Mouse (Mus musculus) forebrain, embryonic 13.5 days (tissue): ENCODE measurements around the gene Snrpc. TPM values are rescaled to one million over a fixed set of nuclear protein-coding genes. Genes with fewer than 3 reads are reported as not detected.
"Not testable (repeated sequence)": the region's sequence is repeated elsewhere in the genome, so short reads cannot be mapped to it uniquely, and the experiment has no call there.

Source experiments
- ATAC-seq: fragments of 200-750 bp; cut with Nextera tagmentation; 2 replicates; pipeline ENCODE4 v1.8.0; 2017
- H3K27ac ChIP-seq: fragments of 300-500 bp; sonication (generic); 2 replicates; pipeline ENCODE4 v1.5.1; 2015; ENCODE audit warnings: inconsistent platforms, mild to moderate bottlenecking, moderate library complexity
- H3K27me3 ChIP-seq: fragments of 300-500 bp; sonication (generic); 2 replicates; pipeline ENCODE4 v1.6.1; 2015; ENCODE audit warnings: mild to moderate bottlenecking, inconsistent platforms
- H3K36me3 ChIP-seq: fragments of 300-500 bp; sonication (generic); 2 replicates; pipeline ENCODE4 v1.6.1; 2015; ENCODE audit warnings: mild to moderate bottlenecking, inconsistent platforms; ENCODE audit not compliant: poor library complexity, severe bottlenecking
- H3K4me1 ChIP-seq: fragments of 300-500 bp; sonication (generic); 2 replicates; pipeline ENCODE4 v1.6.1; 2015; ENCODE audit warnings: inconsistent platforms
- H3K4me2 ChIP-seq: fragments of 300-500 bp; sonication (generic); 2 replicates; pipeline ENCODE4 v1.6.1; 2015; ENCODE audit warnings: inconsistent platforms, mild to moderate bottlenecking, moderate library complexity
- H3K4me3 ChIP-seq: fragments of 300-500 bp; sonication (generic); 2 replicates; pipeline ENCODE4 v1.5.1; 2015; ENCODE audit warnings: mild to moderate bottlenecking, inconsistent platforms
- H3K9ac ChIP-seq: fragments of 300-500 bp; sonication (generic); 2 replicates; pipeline ENCODE4 v1.6.1; 2015; ENCODE audit warnings: mild to moderate bottlenecking, inconsistent platforms
- H3K9me3 ChIP-seq: fragments of 300-500 bp; sonication (generic); replicated peaks from 2 replicates; pipeline ENCODE4 v1.6.1; 2016; ENCODE audit warnings: inconsistent platforms
- WGBS: fragments of 180-500 bp; shearing (Covaris S2); methylation state at CpG from one replicate; pipeline ENCODE4 v1.1.7; 2015; 5-methylcytosine and 5-hydroxymethylcytosine counted together
- polyA plus RNA-seq: library from polyadenylated mRNA; unstranded; fragments of >200 nt; fragmentation: Nextera tagmentation; extraction: Ambion mirVana; gene quantifications from 2 replicates; pipeline ENCODE4 v1.2.1, GENCODE M21; 2015

The Snrpc gene
- 381 and 396 TPM in 2 replicates for polyA plus RNA-seq

DNA sequence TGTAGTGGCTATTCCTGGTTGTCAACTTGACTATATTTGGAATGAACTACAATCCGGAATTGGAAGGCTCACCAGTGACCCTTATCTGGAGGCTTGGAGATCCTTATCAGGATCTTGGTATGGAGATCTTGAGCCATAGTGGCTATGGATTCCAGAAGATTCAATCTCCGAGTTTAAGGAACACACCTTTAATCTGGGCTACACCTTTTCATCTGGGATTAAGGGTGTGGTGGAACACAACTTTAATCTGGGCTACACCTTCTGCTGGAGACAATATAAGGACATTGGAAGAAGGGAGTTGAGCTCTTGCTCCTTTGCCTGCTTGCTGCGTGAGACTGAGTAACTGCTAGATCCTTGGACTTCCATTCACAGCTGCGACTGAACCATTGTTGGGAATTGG is at the start of gene Snrpc:
Snrpc (plus strand) TSS at position 301 of the 400 bp plus-strand sequence.
- not testable (repeated sequence) for H3K9ac ChIP-seq, ATAC-seq, H3K27ac ChIP-seq, H3K4me3 ChIP-seq, H3K4me2 ChIP-seq, H3K9me3 ChIP-seq
- WGBS, result 84% methylated on average over 4 of the region's 4 CpGs
- peaks cover 16% of the 10 kb centered on the region for H3K4me1 ChIP-seq
- H3K27me3 ChIP-seq, result peaks cover 13% of the 10 kb centered on the region; the same call in 1 of the 2 replicates
- H3K36me3 ChIP-seq, result peaks cover 11% of the 10 kb centered on the region

DNA sequence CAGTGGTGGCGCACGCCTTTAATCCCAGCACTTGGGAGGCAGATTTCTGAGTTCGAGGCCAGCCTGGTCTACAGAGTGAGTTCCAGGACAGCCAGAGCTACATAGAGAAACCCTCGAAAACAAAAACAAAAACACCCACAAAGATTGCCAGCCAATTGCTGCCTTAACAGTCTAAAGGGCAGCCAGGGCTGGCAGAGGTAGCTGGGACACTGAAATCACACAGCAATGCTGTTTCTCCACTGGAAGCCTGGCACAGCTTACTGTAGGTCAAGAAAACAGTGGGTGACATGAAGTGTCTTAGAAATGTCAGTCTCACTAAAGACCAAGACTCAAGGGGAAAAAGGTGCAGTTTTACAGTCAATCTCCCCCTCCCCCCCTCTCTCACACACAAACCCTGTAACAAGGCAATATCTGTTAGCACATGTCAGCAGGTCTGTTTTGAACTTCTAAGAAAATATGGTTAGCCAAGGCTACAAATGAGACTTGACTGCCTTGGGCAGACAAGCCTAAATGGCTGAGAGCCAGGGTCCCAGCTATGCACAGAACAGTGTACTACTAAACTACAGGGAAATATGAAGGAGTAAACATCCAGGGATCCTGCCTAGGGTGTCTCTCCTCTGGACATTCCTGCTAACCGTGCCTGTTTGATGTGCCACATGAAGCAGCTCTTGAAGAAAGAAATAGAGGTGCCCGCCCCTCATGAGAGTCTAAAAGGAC is 49.3 kb upstream of the Snrpc start:
- no peaks in the 10 kb centered on the region for H3K4me1 ChIP-seq
- no peak for ATAC-seq
- 92% methylated on average over 6 of the region's 6 CpGs for WGBS
- H3K4me2 ChIP-seq, result no peak overlapping the region
- H3K27me3 ChIP-seq, result no peaks in the 10 kb centered on the region
- H3K36me3 ChIP-seq, result peaks cover 36% of the 10 kb centered on the region
- H3K27ac ChIP-seq, result no peak overlapping the region; the same call in 1 of the 2 replicates
- no peak overlapping the region for H3K4me3 ChIP-seq
- H3K9me3 ChIP-seq, result no peaks in the 10 kb centered on the region
- H3K9ac ChIP-seq, result no peak overlapping the region

DNA sequence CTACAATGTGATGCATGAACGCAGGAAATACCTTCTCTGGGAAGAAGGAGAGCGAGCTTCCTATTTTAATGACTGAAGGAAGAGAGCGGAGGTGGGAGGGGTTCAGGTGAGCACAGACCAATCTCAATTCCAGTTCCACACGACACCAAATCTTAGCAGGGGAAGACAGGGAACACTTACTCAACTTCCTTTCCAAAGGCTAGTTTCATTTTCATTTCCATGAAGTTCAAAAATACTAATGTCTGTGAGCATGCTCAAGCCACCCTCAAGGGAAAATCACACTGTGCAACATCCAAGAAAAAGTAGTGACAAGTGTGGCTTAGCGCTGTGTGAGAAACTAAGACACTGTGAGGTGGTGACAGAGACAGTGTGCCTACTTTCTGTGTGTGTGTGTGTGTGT is 47.9 kb upstream of the Snrpc start:
- Histone ChIP-seq H3K9me3 (no peaks in the 10 kb centered on the region), H3K27ac (no peak overlapping the region), H3K4me2 (no peak overlapping the region), H3K4me3 (no peak overlapping the region), H3K4me1 (no peaks in the 10 kb centered on the region), H3K36me3 (peaks cover 22% of the 10 kb centered on the region), H3K9ac (no peak overlapping the region), H3K27me3 (no peaks in the 10 kb centered on the region)
- 96% methylated on average over 5 of the region's 5 CpGs for WGBS
- ATAC-seq, result no peak

DNA sequence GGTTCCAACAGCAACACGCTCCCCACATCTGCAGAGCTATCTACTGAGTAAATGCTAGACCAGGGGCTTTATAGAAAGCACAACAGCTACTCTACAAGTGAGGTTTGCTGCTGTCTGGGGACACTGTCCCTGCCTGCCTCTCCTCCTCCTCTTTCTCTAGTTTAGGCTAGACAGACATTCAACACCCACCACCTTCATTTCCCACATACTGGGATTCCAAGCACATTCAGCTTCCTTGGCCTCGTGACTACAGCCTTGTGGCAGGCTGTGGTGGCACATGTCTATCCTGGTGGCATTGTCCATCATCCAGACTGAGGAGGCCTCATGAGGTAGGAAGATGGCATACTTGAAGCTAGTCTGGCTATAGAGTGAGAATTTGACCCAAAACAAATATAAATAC is 47.0 kb upstream of the Snrpc start:
- peaks cover 2% of the 10 kb centered on the region; the same call in 1 of the 2 replicates for H3K4me1 ChIP-seq
- WGBS, result 84% methylated on average over 2 of the region's 2 CpGs
- no peak overlapping the region for H3K9ac ChIP-seq

DNA sequence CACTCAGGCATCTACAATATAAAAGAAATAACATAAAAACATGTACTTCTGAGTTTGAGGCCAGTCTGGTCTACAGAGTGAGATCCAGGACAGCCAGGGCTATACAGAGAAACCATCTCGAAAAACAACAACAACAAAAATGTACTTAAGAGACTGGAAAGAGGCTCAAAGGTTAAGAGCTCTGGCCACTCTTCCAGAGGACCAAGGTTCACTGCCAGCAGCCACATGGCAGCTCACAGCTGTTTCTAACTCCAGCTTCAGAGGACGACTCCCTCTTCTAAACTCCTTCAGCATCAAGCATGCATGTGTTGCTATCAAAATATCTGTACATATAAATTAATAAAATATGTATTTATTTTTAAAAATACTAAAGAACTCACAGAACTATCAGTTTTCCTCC is 46.4 kb upstream of the Snrpc start:
- no peak for ATAC-seq
- peaks cover 8% of the 10 kb centered on the region for H3K4me1 ChIP-seq
- no peaks in the 10 kb centered on the region for H3K9me3 ChIP-seq
- no peak overlapping the region for H3K27ac ChIP-seq
- WGBS, result 89% methylated on average over 2 of the region's 2 CpGs
- no peak overlapping the region for H3K4me3 ChIP-seq
- peaks cover 8% of the 10 kb centered on the region for H3K36me3 ChIP-seq
- no peak overlapping the region for H3K4me2 ChIP-seq
- H3K27me3 ChIP-seq, result no peaks in the 10 kb centered on the region
- H3K9ac ChIP-seq, result no peak overlapping the region

More for the DNA sequence above, 47.0 kb upstream of the Snrpc start:
- no peak overlapping the region for H3K27ac ChIP-seq
- no peak for ATAC-seq
- H3K4me3 ChIP-seq, result no peak overlapping the region
- H3K4me2 ChIP-seq, result no peak overlapping the region
- no peaks in the 10 kb centered on the region for H3K9me3 ChIP-seq
- no peaks in the 10 kb centered on the region for H3K27me3 ChIP-seq
- peaks cover 12% of the 10 kb centered on the region for H3K36me3 ChIP-seq

DNA sequence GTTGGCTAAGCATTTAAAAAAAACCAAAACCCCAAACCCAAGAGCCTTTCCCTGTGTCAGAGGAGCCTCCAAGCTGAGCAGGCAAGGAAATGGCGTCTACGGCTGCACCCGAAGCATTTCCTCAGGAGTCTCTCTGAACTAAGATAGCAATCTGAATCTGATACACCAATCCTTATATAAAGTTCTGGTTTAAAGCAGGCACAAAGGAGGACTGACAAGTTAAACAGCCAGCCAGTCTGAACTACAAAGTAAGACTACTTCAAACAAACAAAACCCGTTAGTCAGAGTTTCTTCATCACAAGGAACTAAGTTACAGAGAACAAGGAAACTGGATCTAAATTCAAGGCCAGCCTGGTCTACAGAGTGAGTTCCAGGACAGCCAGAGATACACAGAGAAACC is 45.4 kb upstream of the Snrpc start:
- WGBS, result 89% methylated on average over 4 of the region's 4 CpGs
- H3K9ac ChIP-seq, result no peak overlapping the region
- no peaks in the 10 kb centered on the region for H3K27me3 ChIP-seq
- no peaks in the 10 kb centered on the region for H3K9me3 ChIP-seq
- H3K27ac ChIP-seq, result no peak overlapping the region
- no peak overlapping the region for H3K4me3 ChIP-seq
- peaks cover 8% of the 10 kb centered on the region for H3K36me3 ChIP-seq
- H3K4me2 ChIP-seq, result no peak overlapping the region
- ATAC-seq, result no peak
- H3K4me1 ChIP-seq, result peaks cover 18% of the 10 kb centered on the region

DNA sequence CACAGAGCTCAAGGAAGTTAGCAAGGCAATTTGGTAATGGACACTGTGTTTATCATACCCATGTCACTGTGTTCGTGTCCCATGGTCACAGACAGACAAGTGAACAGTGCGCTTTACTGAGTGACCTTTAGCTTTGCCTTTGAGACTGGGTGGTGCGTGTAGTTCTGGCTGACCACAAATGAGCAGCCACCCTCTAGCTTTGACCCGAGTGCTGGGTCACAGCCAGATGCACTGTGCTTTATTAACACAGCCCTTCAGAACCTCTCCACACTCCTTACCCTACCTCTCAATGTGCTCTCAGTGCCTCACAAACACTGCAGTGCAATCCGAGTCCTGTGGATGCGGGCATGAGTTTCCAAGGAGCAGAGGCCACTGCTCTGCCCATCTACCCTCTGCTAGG is 44.8 kb upstream of the Snrpc start:
- ATAC-seq, result no peak
- no peaks in the 10 kb centered on the region for H3K27me3 ChIP-seq
- H3K27ac ChIP-seq, result no peak overlapping the region
- no peak overlapping the region for H3K4me3 ChIP-seq
- H3K36me3 ChIP-seq, result peaks cover 8% of the 10 kb centered on the region
- H3K4me2 ChIP-seq, result no peak overlapping the region
- 94% methylated on average over 6 of the region's 6 CpGs for WGBS
- no peaks in the 10 kb centered on the region for H3K9me3 ChIP-seq
- H3K9ac ChIP-seq, result no peak overlapping the region
- H3K4me1 ChIP-seq, result peaks cover 24% of the 10 kb centered on the region

DNA sequence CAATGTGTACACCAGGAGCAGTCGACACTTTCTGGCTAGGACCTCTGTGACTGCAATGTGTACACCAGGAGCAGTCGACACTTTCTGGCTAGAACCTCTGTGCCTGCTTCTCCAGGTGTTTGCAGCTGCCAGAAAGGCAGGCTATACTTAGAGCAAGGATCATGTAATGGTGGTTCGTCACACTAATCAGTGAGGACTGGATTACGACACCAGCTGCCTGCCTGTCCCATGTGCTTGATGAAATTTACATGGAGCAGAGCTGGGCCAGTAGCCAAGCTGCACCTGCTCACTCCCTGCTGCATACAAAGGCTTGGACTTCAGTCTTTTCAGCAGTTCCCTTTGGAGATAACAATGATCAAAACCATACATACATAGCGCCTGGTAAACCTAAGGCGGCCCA is 41.2 kb upstream of the Snrpc start:
- H3K36me3 ChIP-seq, result peaks cover 8% of the 10 kb centered on the region
- H3K4me2 ChIP-seq, result peak overlapping the region; percentile 43
- ATAC-seq, result peak; percentile 90
- no peaks in the 10 kb centered on the region; the same call in 1 of the 2 replicates for H3K9me3 ChIP-seq
- H3K4me3 ChIP-seq, result 0 out of 2 replicates have a peak overlapping the region, but pooled peaks have one; percentile 2
- H3K27ac ChIP-seq, result peak overlapping the region; percentile 95
- 26% methylated on average over 6 of the region's 6 CpGs for WGBS
- H3K27me3 ChIP-seq, result no peaks in the 10 kb centered on the region
- peak overlapping the region; percentile 53; the same call in 1 of the 2 replicates for H3K9ac ChIP-seq
- H3K4me1 ChIP-seq, result peaks cover 41% of the 10 kb centered on the region

DNA sequence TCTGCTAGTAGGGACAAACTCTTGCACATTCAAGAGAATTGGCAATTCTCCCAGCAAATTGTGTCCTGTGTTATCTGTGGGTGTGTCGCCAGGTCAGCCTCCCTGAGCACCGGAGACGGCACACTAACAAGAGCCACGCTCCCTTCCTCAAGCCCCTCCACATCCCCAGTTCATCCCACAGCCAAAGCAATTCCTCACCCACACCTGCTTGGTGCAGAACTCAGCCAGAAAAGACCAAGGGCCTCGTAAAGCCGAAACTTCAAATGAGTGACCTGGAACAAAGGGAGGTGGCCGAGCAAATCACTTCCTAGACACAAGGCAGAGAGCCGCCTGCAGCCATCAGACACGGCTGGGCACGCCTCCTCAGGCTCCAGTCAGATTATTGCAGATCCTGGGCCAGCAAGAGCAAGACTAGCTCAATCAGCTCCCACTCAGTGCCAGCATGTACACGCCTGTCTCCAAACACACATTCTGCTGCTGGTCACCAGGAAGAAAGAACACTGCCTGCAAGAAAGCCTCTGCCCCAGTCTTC is 40.5 kb upstream of the Snrpc start:
- Histone ChIP-seq H3K36me3 (peaks cover 8% of the 10 kb centered on the region), H3K9ac (peak overlapping the region; percentile 53), H3K9me3 (no peaks in the 10 kb centered on the region; the same call in 1 of the 2 replicates), H3K27me3 (no peaks in the 10 kb centered on the region), H3K4me3 (peak overlapping the region; percentile 2; the same call in 1 of the 2 replicates), H3K4me1 (peaks cover 41% of the 10 kb centered on the region), H3K27ac (peak overlapping the region; percentile 95), H3K4me2 (peak overlapping the region; percentile 43)
- ATAC-seq, result peak; percentile 67
- 20% methylated on average over 11 of the region's 11 CpGs for WGBS

DNA sequence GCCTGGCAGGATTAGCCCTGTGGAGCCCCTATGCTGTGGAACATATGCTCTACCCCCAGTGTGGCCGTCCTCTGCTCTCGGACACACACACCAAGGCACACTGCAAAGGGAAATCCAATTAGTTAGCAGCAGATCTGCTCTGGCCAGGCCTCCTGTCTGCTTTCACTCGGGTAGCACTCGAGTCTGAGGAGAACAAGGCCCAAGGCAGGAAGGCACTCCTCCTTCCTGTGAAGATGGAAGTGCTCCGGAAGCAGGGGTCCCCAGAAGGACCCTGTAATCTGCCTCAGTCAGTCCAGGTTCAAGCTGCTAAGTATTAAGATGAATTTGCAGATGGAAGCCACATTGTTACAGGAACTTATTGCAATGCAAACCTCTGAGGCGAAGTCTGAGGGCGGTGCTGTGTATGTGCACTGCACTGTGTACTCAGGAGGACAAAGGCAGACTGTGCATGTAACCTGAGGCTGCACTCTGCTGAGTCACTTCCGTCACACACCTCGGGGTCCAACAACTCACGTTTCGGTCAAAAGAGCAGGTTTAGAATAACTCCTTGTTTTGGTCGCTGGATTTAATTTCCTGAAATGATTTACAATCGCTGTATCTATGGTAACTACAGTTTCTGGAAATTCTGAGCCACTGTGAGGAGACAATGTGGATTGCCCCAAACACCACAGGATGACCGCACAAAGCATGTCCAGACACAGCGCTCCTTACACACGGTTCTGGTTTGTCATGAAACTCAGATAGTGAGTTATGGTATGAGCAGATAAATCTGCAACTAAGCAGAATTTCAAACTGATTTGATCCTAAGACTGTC is 38.0 kb upstream of the Snrpc start:
- Histone ChIP-seq H3K36me3 (no peaks in the 10 kb centered on the region), H3K4me1 (peaks cover 41% of the 10 kb centered on the region), H3K27me3 (no peaks in the 10 kb centered on the region), H3K9me3 (no peaks in the 10 kb centered on the region; the same call in 1 of the 2 replicates), H3K4me3 (no peak overlapping the region), H3K4me2 (no peak overlapping the region), H3K27ac (peak overlapping the region; percentile 69), H3K9ac (no peak overlapping the region)
- 60% methylated on average over 16 of the region's 16 CpGs for WGBS
- ATAC-seq, result no peak

DNA sequence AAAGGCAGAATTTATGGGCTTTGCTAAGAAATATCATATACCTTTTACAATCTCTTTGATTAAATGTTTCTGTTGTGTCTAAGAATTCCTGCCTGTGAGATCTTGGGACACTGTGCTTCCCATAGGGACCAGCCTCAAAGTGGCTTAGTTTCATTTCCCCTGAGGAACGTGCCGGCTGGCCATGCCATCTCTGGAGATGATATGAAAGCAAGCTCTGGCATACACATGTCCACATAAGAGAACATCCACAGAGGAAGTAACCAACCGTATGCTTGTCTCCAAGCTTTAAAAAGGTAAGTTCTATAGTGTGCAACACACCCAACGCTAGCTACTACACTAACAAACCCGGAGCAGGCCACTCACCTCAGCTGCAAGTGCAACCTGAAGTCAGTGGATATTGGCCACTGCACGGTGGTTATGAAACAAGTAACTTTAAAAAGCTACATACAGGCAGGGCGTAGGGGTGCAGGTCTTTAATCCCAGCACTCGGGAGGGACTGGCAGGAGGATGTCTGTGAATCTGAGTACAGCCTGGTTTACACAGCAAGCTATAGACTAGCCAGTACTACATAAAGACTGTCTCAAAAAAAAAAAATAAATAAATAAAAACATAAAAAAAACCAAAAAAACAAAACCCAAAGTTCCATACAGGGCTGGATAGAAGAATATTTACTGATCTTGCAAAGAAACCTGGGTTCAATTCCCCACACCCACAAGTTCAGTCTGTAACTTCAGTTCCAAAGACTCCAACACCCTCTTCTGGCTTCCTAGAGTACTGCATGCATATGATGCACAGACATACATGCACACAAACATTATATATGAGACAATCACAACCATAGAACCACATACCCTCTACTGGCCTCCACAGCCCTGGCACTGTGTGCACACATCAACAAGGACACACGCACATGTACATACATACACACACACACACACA is 37.0 kb upstream of the Snrpc start:
- peaks cover 39% of the 10 kb centered on the region for H3K4me1 ChIP-seq
- no peak for ATAC-seq

More for the DNA sequence above, 37.0 kb upstream of the Snrpc start:
- WGBS, result 92% methylated on average over 9 of the region's 9 CpGs
- H3K36me3 ChIP-seq, result no peaks in the 10 kb centered on the region
- no peaks in the 10 kb centered on the region; the same call in 1 of the 2 replicates for H3K9me3 ChIP-seq
- H3K9ac ChIP-seq, result no peak overlapping the region
- no peak overlapping the region for H3K27ac ChIP-seq
- H3K4me3 ChIP-seq, result no peak overlapping the region
- no peak overlapping the region for H3K4me2 ChIP-seq
- H3K27me3 ChIP-seq, result no peaks in the 10 kb centered on the region
